Mouse (Mus musculus): Measurements from ENCODE around the gene Chfr.

- TF ChIP-seq CTCF (IDR thresholded peaks at IDR 0.05; ENCODE audit: borderline replicate concordance, insufficient read depth, low read length) (no peak), POLR2A (IDR thresholded peaks at IDR 0.05; ENCODE audit: low read depth, low read length) (no peak; the same call in 1 of the 2 replicates)
Observed at GRCm38 (mm10) chr5:110106901-110107564, 28.6 kb upstream of the Chfr start.
